25 mouse cellular contexts compared by ENCODE assay signal in genomic region chr11:105367163-105367562, GRCm38 (mm10).
A peak's percentile ranks its signal among the peaks of the same experiment; 100 is the strongest.
DNase-seq lines count a peak whose midpoint lies in the region; ATAC-seq lines count a peak whose summit lies in the region.
"Had no signal": no experiment of that assay in that cellular context is flagged by ENCODE, and none has a peak within 500 bp of the region (broad histone marks: within the 10 kb centered on the region; RNA-seq: fewer than 3 reads in every experiment).

No protein-coding gene starts in this region.

- 58% methylated on average over 3 of the region's 3 CpGs for WGBS in heart, embryonic 15.5 days
- WGBS in liver, embryonic 12.5 days (ENCODE audit: insufficient replicate concordance), result 13% methylated on average over 3 of the region's 3 CpGs
- WGBS in midbrain, embryonic 11.5 days, result 90% methylated on average over 3 of the region's 3 CpGs

- no peak overlapping the region for H3K4me2 ChIP-seq in heart, embryonic 15.5 days
- H3K4me2 ChIP-seq in liver, embryonic 12.5 days, result peak overlapping the region; percentile 91
- H3K4me2 ChIP-seq in midbrain, embryonic 11.5 days, result no peak overlapping the region
- H3K4me2 ChIP-seq: forebrain, embryonic 15.5 days; hindbrain, embryonic 14.5 days; limb, embryonic 15.5 days had no signal

- H3K27ac ChIP-seq in heart, embryonic 15.5 days, result 0 out of 2 replicates have a peak overlapping the region, but pooled peaks have one; percentile 7
- peak overlapping the region; percentile 96 for H3K27ac ChIP-seq in liver, embryonic 12.5 days
- no peak overlapping the region for H3K27ac ChIP-seq in midbrain, embryonic 11.5 days (ENCODE audit: low read depth, low read length)
- H3K27ac ChIP-seq: forebrain, embryonic 15.5 days; hindbrain, embryonic 14.5 days; limb, embryonic 15.5 days; macrophage had no signal

- H3K4me3 ChIP-seq in heart, embryonic 15.5 days, result no peak overlapping the region
- H3K4me3 ChIP-seq in liver, embryonic 12.5 days, result no peak overlapping the region
- no peak overlapping the region for H3K4me3 ChIP-seq in midbrain, embryonic 11.5 days (ENCODE audit: low read depth, low read length)
- H3K4me3 ChIP-seq: forebrain, embryonic 15.5 days; limb, embryonic 15.5 days had no signal

- H3K36me3 ChIP-seq in heart, embryonic 15.5 days, result no peaks in the 10 kb centered on the region
- no peaks in the 10 kb centered on the region for H3K36me3 ChIP-seq in liver, embryonic 12.5 days
- no peaks in the 10 kb centered on the region for H3K36me3 ChIP-seq in midbrain, embryonic 11.5 days (ENCODE audit: control insufficient read depth, insufficient read depth, low read length)
- H3K36me3 ChIP-seq: forebrain, embryonic 15.5 days; limb, embryonic 15.5 days had no signal

- no peaks in the 10 kb centered on the region for H3K27me3 ChIP-seq in heart, embryonic 15.5 days
- H3K27me3 ChIP-seq in liver, embryonic 12.5 days (replicated peaks), result peaks cover 32% of the 10 kb centered on the region
- H3K27me3 ChIP-seq in midbrain, embryonic 11.5 days (ENCODE audit: control insufficient read depth, insufficient read depth, low read length), result no peaks in the 10 kb centered on the region; the same call in 1 of the 2 replicates
- H3K27me3 ChIP-seq: forebrain, embryonic 15.5 days; limb, embryonic 15.5 days had no signal

- ATAC-seq in heart, embryonic 15.5 days (replicated peaks; ENCODE audit: insufficient number of reproducible peaks, insufficient read depth, low FRiP score, low read depth), result no peak
- peak; percentile 10; the same call in 1 of the 2 replicates for ATAC-seq in common myeloid progenitor, adult 5-6 weeks (replicated peaks; ENCODE audit: low read depth, poor library complexity, severe bottlenecking)
- peak; percentile 6; the same call in 1 of the 2 replicates for ATAC-seq in liver, embryonic 12.5 days
- peak; percentile 12; the same call in 1 of the 2 replicates for ATAC-seq in megakaryocyte progenitor cell, adult 5-6 weeks (replicated peaks; ENCODE audit: poor library complexity)
- no peak for ATAC-seq in cerebellum, adult (ENCODE audit: insufficient number of reproducible peaks, low FRiP score, low TSS enrichment)
- ATAC-seq in midbrain, embryonic 11.5 days (ENCODE audit: low FRiP score), result no peak
- ATAC-seq: forebrain, embryonic 15.5 days; inflammation-experienced regulatory T-cells, adult 6 months had no signal

- no peak for DNase-seq in heart, postnatal 10 days
- no peak for DNase-seq in midbrain, embryonic 11.5 days (ENCODE audit: low spot score, missing footprints)
- no peak for DNase-seq in MN1 (ENCODE audit: low spot score)
- DNase-seq: adrenal gland, postnatal 25 days; cerebellum, adult 11 months; cerebellum, postnatal 10 days; gastrocnemius, postnatal 14 days; heart, postnatal 4 days; kidney, adult 18-20 months; kidney, postnatal 4 days; midbrain, embryonic 14.5 days; retina, postnatal 1 day; right cerebral cortex, postnatal 25 days; spleen, adult 18-20 months; thymus, postnatal 25 days had no signal

- intact Hi-C loops in heart, postnatal 10 days (cut with DNase I), result loop anchor here (5.0 kb wide), 1 partner anchor 140 kb away; no protein-coding TSS in a partner anchor

- H3K9me3 ChIP-seq in heart, embryonic 15.5 days (replicated peaks), result no peaks in the 10 kb centered on the region
- H3K9me3 ChIP-seq in liver, embryonic 12.5 days (replicated peaks), result no peaks in the 10 kb centered on the region
- no peaks in the 10 kb centered on the region for H3K9me3 ChIP-seq in midbrain, embryonic 11.5 days (ENCODE audit: control insufficient read depth, low read length)
- H3K9me3 ChIP-seq: forebrain, embryonic 15.5 days; limb, embryonic 15.5 days had no signal

- H3K4me1 ChIP-seq in heart, embryonic 15.5 days (replicated peaks), result peaks cover 46% of the 10 kb centered on the region
- peaks cover 75% of the 10 kb centered on the region for H3K4me1 ChIP-seq in liver, embryonic 12.5 days
- peaks cover 20% of the 10 kb centered on the region for H3K4me1 ChIP-seq in midbrain, embryonic 11.5 days (ENCODE audit: control insufficient read depth, insufficient read depth, low read length)

- no peak overlapping the region for H3K9ac ChIP-seq in heart, embryonic 15.5 days
- H3K9ac ChIP-seq in liver, embryonic 12.5 days, result peak overlapping the region; percentile 33; the same call in 1 of the 2 replicates
- no peak overlapping the region for H3K9ac ChIP-seq in midbrain, embryonic 11.5 days (ENCODE audit: low read length)
- H3K9ac ChIP-seq: forebrain, embryonic 15.5 days; hindbrain, embryonic 14.5 days; limb, embryonic 15.5 days had no signal

Comparison
In these comparisons a context has a peak if more than half of its experiments do, and no peak if none do; other contexts are left out.
1. ATAC-seq: peak in common myeloid progenitor, adult 5-6 weeks (single experiment), liver, embryonic 12.5 days (single experiment) and megakaryocyte progenitor cell, adult 5-6 weeks (single experiment); none in heart, embryonic 15.5 days (single experiment), cerebellum, adult (single experiment) and midbrain, embryonic 11.5 days (single experiment).